Mouse (Mus musculus) left cerebral cortex, postnatal 36 days (tissue): ENCODE measurements around the gene Chrnb2. TPM values are rescaled to one million over a fixed set of nuclear protein-coding genes. Genes with fewer than 3 reads are reported as not detected.

Source experiments
- DNase-seq, 2 experiments: peaks; one replicate each; pipeline ENCODE4 v3.0.0; 2021 to 2022; ENCODE audit warnings: low spot score in 2 of 2, mixed read lengths in 1 of 2
- intact Hi-C: fragments of 180-260 bp; cut with DNase I; formaldehyde crosslinking; loops from one replicate; pipeline ENCODE4 v1.15.1; 2025
- total RNA-seq, 2 experiments: library from RNA; stranded (reverse); gene quantifications; 2 replicates each; pipeline ENCODE4 v1.2.3; 2021

The Chrnb2 gene
- total RNA-seq, 2 experiments from 2014 or later, result 27.5 to 29.1 TPM

- DNase-seq, result peak; percentile 56 to 58
- intact Hi-C loops, result loop anchor here (2.0 kb wide), 1 partner anchor 74 kb away; no protein-coding TSS in a partner anchor
These were observed 20.7 kb upstream of the Chrnb2 start for GRCm38 (mm10) chr3:89784991-89785753.

- DNase-seq, result no peak
- intact Hi-C loops, result no loop called here
These were observed 17.2 kb upstream of the Chrnb2 start for GRCm38 (mm10) chr3:89781640-89782039.

- intact Hi-C loops, result no loop called here
- no peak for DNase-seq
These were observed 15.7 kb upstream of the Chrnb2 start for GRCm38 (mm10) chr3:89780102-89780501.

- DNase-seq, result no peak
- intact Hi-C loops, result loop anchor here (10.0 kb wide), 2 partner anchors 279 to 461 kb away; partner anchors contain the start of genes 4933434E20Rik and Ubap2l
These were observed 11.6 kb upstream of the Chrnb2 start for GRCm38 (mm10) chr3:89776001-89776400.

- intact Hi-C loops, result loop anchor here (5.0 to 10.0 kb wide), 5 partner anchors 42 to 460 kb away; partner anchors contain the start of genes 4933434E20Rik and Ubap2l
- DNase-seq, result no peak
These were observed 10.0 kb upstream of the Chrnb2 start for GRCm38 (mm10) chr3:89774236-89774960.

- no peak for DNase-seq
- intact Hi-C loops, result loop anchor here (2.0 to 10.0 kb wide), 6 partner anchors 41 to 459 kb away; partner anchors contain the start of genes 4933434E20Rik, Adar and Ubap2l
These were observed 9.3 kb upstream of the Chrnb2 start for GRCm38 (mm10) chr3:89773740-89774211.

- intact Hi-C loops, result loop anchor here (2.0 to 10.0 kb wide), 6 partner anchors 41 to 458 kb away; partner anchors contain the start of genes 4933434E20Rik, Adar and Ubap2l
- peak; percentile 98 for DNase-seq
These were observed 8.7 kb upstream of the Chrnb2 start, which contains the start of gene Ube2q1 for GRCm38 (mm10) chr3:89772968-89773709. Gene Ube2q1 (plus strand): TSS chr3:89773616.

- intact Hi-C loops, result loop anchor here (2.0 to 10.0 kb wide), 6 partner anchors 40 to 458 kb away; partner anchors contain the start of genes 4933434E20Rik, Adar and Ubap2l
- peak; percentile 81 to 83 for DNase-seq
These were observed 8.1 kb upstream of the Chrnb2 start for GRCm38 (mm10) chr3:89772588-89772967.

GRCm38 (mm10) chr3:89770425-89771002 lies 6.1 kb upstream of the Chrnb2 start:
- DNase-seq, result no peak
- intact Hi-C loops, result loop anchor here (5.0 to 10.0 kb wide), 5 partner anchors 38 to 456 kb away; partner anchors contain the start of genes 4933434E20Rik and Ubap2l

GRCm38 (mm10) chr3:89769584-89769983 lies 5.2 kb upstream of the Chrnb2 start:
- intact Hi-C loops, result no loop called here
- no peak for DNase-seq

GRCm38 (mm10) chr3:89759786-89760185 lies 4.6 kb downstream of the Chrnb2 start:
- intact Hi-C loops, result no loop called here
- DNase-seq, result no peak

- intact Hi-C loops, result no loop called here
- no peak for DNase-seq
These were observed 6.6 kb downstream of the Chrnb2 start for GRCm38 (mm10) chr3:89757851-89758250.

GRCm38 (mm10) chr3:89755283-89755682 lies 9.1 kb downstream of the Chrnb2 start:
- no peak for DNase-seq
- intact Hi-C loops, result no loop called here

GRCm38 (mm10) chr3:89752307-89752706 lies 12.1 kb downstream of the Chrnb2 start:
- intact Hi-C loops, result no loop called here
- no peak for DNase-seq

- no peak for DNase-seq
- intact Hi-C loops, result no loop called here
These were observed 25.9 kb downstream of the Chrnb2 start for GRCm38 (mm10) chr3:89738509-89738908.

GRCm38 (mm10) chr3:89732091-89732490 lies 32.3 kb downstream of the Chrnb2 start:
- DNase-seq, result no peak
- intact Hi-C loops, result loop anchor here (5.0 kb wide), 1 partner anchor 40 kb away; the partner anchor contains the start of gene Ube2q1

- intact Hi-C loops, result loop anchor here (5.0 kb wide), 1 partner anchor 42 kb away; the partner anchor contains the start of gene Ube2q1
- peak; percentile 52 to 55 for DNase-seq
These were observed 33.8 kb downstream of the Chrnb2 start for GRCm38 (mm10) chr3:89730350-89731331.

- DNase-seq, result no peak
- intact Hi-C loops, result no loop called here
These were observed 35.6 kb downstream of the Chrnb2 start for GRCm38 (mm10) chr3:89728848-89729247.
